Mouse (Mus musculus) liver, embryonic 14.5 days (tissue): ENCODE data around the gene Spag16. TPM values are rescaled to one million over a fixed set of nuclear protein-coding genes. Genes with fewer than 3 reads are reported as not detected.

ENCODE experiments used
- ATAC-seq: fragments of 200-750 bp; cut with Nextera tagmentation; 2 replicates; pipeline ENCODE4 v1.8.0; 2017; ENCODE audit warnings: moderate number of reproducible peaks, mild to moderate bottlenecking, moderate library complexity; ENCODE audit not compliant: insufficient read depth
- DNase-seq, 3 experiments: peaks; one replicate each; pipeline ENCODE4 v3.0.0-alpha.2; 2012 to 2013; ENCODE audit warnings: low read depth in 3 of 3, low spot score in 3 of 3
- H3K27ac ChIP-seq: fragments of 300-500 bp; sonication (generic); 2 replicates; pipeline ENCODE4 v1.5.1; 2014; ENCODE audit warnings: moderate library complexity, mild to moderate bottlenecking, control low read depth, inconsistent platforms
- H3K27me3 ChIP-seq: fragments of 300-500 bp; sonication (generic); 2 replicates; pipeline ENCODE4 v1.6.1; 2014; ENCODE audit warnings: mild to moderate bottlenecking, low read length, moderate library complexity; ENCODE audit not compliant: control insufficient read depth, insufficient read depth
- H3K36me3 ChIP-seq: fragments of 300-500 bp; sonication (generic); replicated peaks from 2 replicates; pipeline ENCODE4 v1.6.1; 2014; ENCODE audit warnings: low read depth; ENCODE audit not compliant: control insufficient read depth, insufficient read depth
- H3K4me1 ChIP-seq, 2 experiments: fragments of 200-500 bp in 1 of 2; fragments of 300-500 bp in 1 of 2; sonication (generic) in 1 of 2; replicated peaks; 2 replicates each; pipeline ENCODE4 v1.6.1; 2012 to 2014; ENCODE audit warnings: antibody characterized with exemption in 1 of 2, inconsistent platforms in 1 of 2, low read length in 1 of 2; ENCODE audit not compliant: control insufficient read depth in 2 of 2, insufficient read depth in 2 of 2
- H3K4me2 ChIP-seq: fragments of 300-500 bp; sonication (generic); 2 replicates; pipeline ENCODE4 v1.6.1; 2014; ENCODE audit warnings: low read depth, mild to moderate bottlenecking, control low read depth, moderate library complexity
- H3K4me3 ChIP-seq, 2 experiments: fragments of 200-500 bp in 1 of 2; fragments of 300-500 bp in 1 of 2; sonication (generic) in 1 of 2; 2 replicates each; pipeline ENCODE4 v1.5.1; 2012 to 2014; ENCODE audit warnings: low read depth in 2 of 2, low read length in 2 of 2, mild to moderate bottlenecking in 2 of 2, control low read depth in 1 of 2, inconsistent platforms in 1 of 2, moderate library complexity in 1 of 2; ENCODE audit not compliant: insufficient read depth in 1 of 2
- H3K9ac ChIP-seq: fragments of 300-500 bp; sonication (generic); replicated peaks from 2 replicates; pipeline ENCODE4 v1.6.1; 2014; ENCODE audit warnings: mild to moderate bottlenecking, control low read depth, moderate library complexity
- H3K9me3 ChIP-seq: fragments of 300-500 bp; sonication (generic); 2 replicates; pipeline ENCODE4 v1.6.1; 2016; ENCODE audit warnings: low read length, mixed read lengths; ENCODE audit not compliant: control insufficient read depth
- CTCF ChIP-seq: IDR thresholded peaks from 2 replicates; pipeline ENCODE4 v1.5.1; 2016; ENCODE audit warnings: antibody characterized with exemption, low read depth, control low read depth
- EP300 ChIP-seq: IDR thresholded peaks from 2 replicates; pipeline ENCODE4 v1.6.1; 2016; ENCODE audit warnings: antibody characterized with exemption, low read depth
- WGBS: fragments of 180-500 bp; shearing (Covaris S2); extraction: QIAGEN DNeasy Blood & Tissue Kit; methylation state at CpG from one replicate; pipeline ENCODE4 v1.1.7; 2014; ENCODE audit not compliant: insufficient replicate concordance; 5-methylcytosine and 5-hydroxymethylcytosine counted together
- polyA plus RNA-seq, 2 experiments: library from polyadenylated mRNA; depleted of rRNA in 1 of 2; stranded (reverse) in 1 of 2; unstranded in 1 of 2; fragments of >200 nt; fragmentation: Nextera tagmentation in 1 of 2; extraction: Ambion mirVana in 1 of 2; gene quantifications; 2 replicates each; pipeline versions ENCODE4 v1.2.1 to v1.2.3; 2012 to 2014

The Spag16 gene
- polyA plus RNA-seq, 2 experiments = not detected

DNA sequence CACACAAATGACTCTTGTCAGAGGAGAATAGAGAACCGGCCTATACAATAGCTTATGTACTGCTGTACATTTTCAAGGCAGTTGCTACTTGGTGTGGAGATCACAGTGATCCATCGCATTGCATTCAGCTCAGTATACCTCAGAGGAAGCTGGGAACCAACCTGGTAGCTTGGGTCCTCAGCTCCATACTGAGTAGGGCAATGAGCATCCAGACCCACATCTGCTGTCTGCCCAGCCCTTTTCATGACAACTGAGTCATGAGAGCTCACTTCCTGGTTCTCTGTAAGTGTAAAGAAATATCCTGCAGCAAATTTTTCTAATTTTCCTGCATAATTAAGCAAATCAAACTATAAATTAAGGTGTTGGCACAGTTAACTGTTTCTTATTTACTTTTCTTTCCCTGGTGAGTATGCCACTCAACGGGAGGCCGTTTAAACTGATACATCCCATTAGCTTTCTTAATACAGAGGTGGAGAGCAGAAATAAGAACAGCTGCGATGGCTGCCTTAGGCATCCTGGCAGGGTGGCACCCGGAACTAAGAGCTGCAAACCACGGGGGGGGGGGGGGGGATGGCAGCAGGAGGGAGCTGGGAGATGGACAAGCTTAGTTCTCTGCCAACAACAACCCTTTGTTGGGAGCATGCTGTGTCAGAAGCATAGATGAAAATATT lies 255.6 kb downstream of the Spag16 start:
- no peak for DNase-seq
- 47% methylated on average over 7 of the region's 7 CpGs for WGBS

GRCm38 (mm10) chr1:70104683-70105082 lies 277.9 kb downstream of the Spag16 start:
- ATAC-seq (no peak), DNase-seq (no peak)
- no peaks in the 10 kb centered on the region for H3K27me3 ChIP-seq
- no peak overlapping the region for H3K9ac ChIP-seq
- no peaks in the 10 kb centered on the region for H3K36me3 ChIP-seq
- TF ChIP-seq CTCF = no peak
- no peak for TF ChIP-seq EP300
- no peak overlapping the region for H3K4me3 ChIP-seq
- WGBS = 64% methylated on average over 8 of the region's 8 CpGs
- no peaks in the 10 kb centered on the region for H3K4me1 ChIP-seq
- no peak overlapping the region for H3K4me2 ChIP-seq
- H3K9me3 ChIP-seq = no peaks in the 10 kb centered on the region
- no peak overlapping the region for H3K27ac ChIP-seq

More for the DNA sequence above, 255.6 kb downstream of the Spag16 start:
- no peak overlapping the region for H3K4me3 ChIP-seq
- H3K27ac ChIP-seq = no peak overlapping the region
- ATAC-seq = no peak
- no peak for TF ChIP-seq CTCF
- TF ChIP-seq EP300 = no peak
- no peaks in the 10 kb centered on the region for H3K9me3 ChIP-seq
- H3K36me3 ChIP-seq = no peaks in the 10 kb centered on the region
- H3K4me2 ChIP-seq = no peak overlapping the region
- no peak overlapping the region for H3K9ac ChIP-seq
- H3K27me3 ChIP-seq = no peaks in the 10 kb centered on the region
- no peaks in the 10 kb centered on the region for H3K4me1 ChIP-seq

- H3K27ac ChIP-seq = no peak overlapping the region
- H3K4me3 ChIP-seq = no peak overlapping the region
- H3K27me3 ChIP-seq = no peaks in the 10 kb centered on the region
- no peak for ATAC-seq
- WGBS = 58% methylated on average over 4 of the region's 4 CpGs
- DNase-seq = no peak
- no peak overlapping the region for H3K9ac ChIP-seq
- H3K4me2 ChIP-seq = no peak overlapping the region
- H3K9me3 ChIP-seq = no peaks in the 10 kb centered on the region
- H3K4me1 ChIP-seq = no peaks in the 10 kb centered on the region
- no peak for TF ChIP-seq EP300
- TF ChIP-seq CTCF = no peak
- no peaks in the 10 kb centered on the region for H3K36me3 ChIP-seq
Observed at GRCm38 (mm10) chr1:70116212-70116982, 289.6 kb downstream of the Spag16 start.

DNA sequence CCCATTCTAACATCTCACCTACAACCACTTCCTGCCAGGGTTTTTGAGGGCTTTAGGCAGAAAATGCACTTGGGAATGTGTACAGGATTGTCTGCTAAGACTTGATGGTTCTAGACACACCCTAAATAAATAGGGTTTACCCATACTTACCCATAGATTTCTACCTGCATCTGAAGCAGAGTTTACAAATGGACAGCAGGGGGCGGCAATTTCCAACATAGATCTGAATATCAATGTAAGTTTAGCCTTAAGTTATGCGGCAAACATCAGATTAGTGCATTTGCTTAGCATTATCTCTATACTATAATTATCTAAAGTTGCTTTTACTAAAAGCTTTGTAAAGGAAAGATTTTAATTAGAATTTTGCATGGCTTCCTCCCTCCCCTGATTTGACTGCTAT lies 301.3 kb downstream of the Spag16 start:
- Histone ChIP-seq H3K36me3 (no peaks in the 10 kb centered on the region), H3K4me3 (no peak overlapping the region), H3K9me3 (no peaks in the 10 kb centered on the region), H3K4me2 (no peak overlapping the region), H3K9ac (no peak overlapping the region), H3K27ac (no peak overlapping the region), H3K27me3 (no peaks in the 10 kb centered on the region), H3K4me1 (no peaks in the 10 kb centered on the region)
- 29% methylated on average over 2 of the region's 2 CpGs for WGBS
- DNase-seq (no peak), ATAC-seq (no peak)
- TF ChIP-seq CTCF = peak; percentile 26; the same call in 1 of the 2 replicates
- no peak for TF ChIP-seq EP300

GRCm38 (mm10) chr1:70135547-70135946 lies 308.8 kb downstream of the Spag16 start:
- DNase-seq (no peak), ATAC-seq (no peak)
- Histone ChIP-seq H3K4me3 (no peak overlapping the region), H3K4me1 (no peaks in the 10 kb centered on the region), H3K27me3 (no peaks in the 10 kb centered on the region), H3K4me2 (no peak overlapping the region), H3K27ac (no peak overlapping the region), H3K36me3 (no peaks in the 10 kb centered on the region), H3K9ac (no peak overlapping the region), H3K9me3 (no peaks in the 10 kb centered on the region)
- 53% methylated on average over 2 of the region's 2 CpGs for WGBS
- TF ChIP-seq EP300 (no peak), CTCF (no peak)
